Comparison of ENCODE assay signal across 17 mouse cellular contexts in genomic region chr6:145517002-145517401, GRCm38 (mm10).
DNase-seq lines count a peak whose midpoint lies in the region; ATAC-seq and TF ChIP-seq lines count a peak whose summit lies in the region.
"Had no signal": no experiment of that assay in that cellular context is flagged by ENCODE, and none has a peak within 500 bp of the region (broad histone marks: within the 10 kb centered on the region; RNA-seq: fewer than 3 reads in every experiment).

No protein-coding gene starts in this region.

- H3K4me3 ChIP-seq in hindbrain, embryonic 10.5 days, result no peak overlapping the region
- no peak overlapping the region for H3K4me3 ChIP-seq in hindbrain, postnatal 0 days (ENCODE audit: low read length)
- H3K4me3 ChIP-seq: heart, embryonic 13.5 days; liver, embryonic 13.5 days had no signal

- peaks cover 17% of the 10 kb centered on the region for H3K4me1 ChIP-seq in hindbrain, embryonic 10.5 days (replicated peaks)
- H3K4me1 ChIP-seq in hindbrain, postnatal 0 days (ENCODE audit: insufficient read depth, low read length), result no peaks in the 10 kb centered on the region
- H3K4me1 ChIP-seq: liver, embryonic 13.5 days had no signal

- H3K27ac ChIP-seq in hindbrain, embryonic 10.5 days, result no peak overlapping the region
- no peak overlapping the region for H3K27ac ChIP-seq in hindbrain, postnatal 0 days
- H3K27ac ChIP-seq: heart, embryonic 13.5 days; liver, embryonic 13.5 days had no signal

- no peaks in the 10 kb centered on the region for H3K36me3 ChIP-seq in hindbrain, embryonic 10.5 days
- H3K36me3 ChIP-seq in hindbrain, postnatal 0 days (ENCODE audit: insufficient read depth, low read length), result no peaks in the 10 kb centered on the region
- H3K36me3 ChIP-seq: heart, embryonic 13.5 days; liver, embryonic 13.5 days had no signal

- H3K9me3 ChIP-seq in hindbrain, embryonic 10.5 days, result peaks cover 6% of the 10 kb centered on the region
- H3K9me3 ChIP-seq in hindbrain, postnatal 0 days (ENCODE audit: low read length), result no peaks in the 10 kb centered on the region

- H3K4me2 ChIP-seq in hindbrain, postnatal 0 days (ENCODE audit: low read depth, low read length), result no peak overlapping the region
- H3K4me2 ChIP-seq: heart, embryonic 13.5 days; liver, embryonic 13.5 days had no signal

- TF ChIP-seq CTCF in hindbrain, postnatal 0 days (IDR thresholded peaks at IDR 0.05; ENCODE audit: low read depth), result no peak

- 41% methylated on average over 10 of the region's 10 CpGs for WGBS in hindbrain, embryonic 10.5 days
- 36% methylated on average over 10 of the region's 10 CpGs for WGBS in hindbrain, postnatal 0 days

- no peak overlapping the region for H3K9ac ChIP-seq in hindbrain, postnatal 0 days (replicated peaks; ENCODE audit: low read length)
- H3K9ac ChIP-seq: heart, embryonic 13.5 days; liver, embryonic 13.5 days had no signal

- DNase-seq in hindbrain, embryonic 10.5 days (ENCODE audit: low spot score), result peak; percentile 31
- no peak for DNase-seq in hindbrain, postnatal 0 days (ENCODE audit: low spot score)
- DNase-seq in retina, postnatal 1 day, result peak; percentile 15
- no peak for DNase-seq in retina, embryonic 14.5 days (ENCODE audit: low spot score)
- no peak for DNase-seq in gastrocnemius, postnatal 4 days (ENCODE audit: low spot score in 2 of 2)
- no peak for DNase-seq in adrenal gland, adult (ENCODE audit: inconsistent age in 2 of 2, low spot score in 1 of 2)
- DNase-seq: B cell, adult 2 months; cerebellum, adult 11 months; gastrocnemius, postnatal 36 days; kidney, adult 8-10 months; liver, embryonic 13.5 days; lung, postnatal 14 days; right cerebral cortex, postnatal 14 days had no signal

- no peak for ATAC-seq in hindbrain, postnatal 0 days
- ATAC-seq in megakaryocyte, adult 5-6 weeks (ENCODE audit: poor library complexity, severe bottlenecking), result peak; percentile 95
- ATAC-seq in neutrophil, adult 5-6 weeks (ENCODE audit: extremely low read depth, insufficient number of reproducible peaks, low FRiP score, poor library complexity, severe bottlenecking), result peak; percentile 79
- ATAC-seq: Patski had no signal

- no peaks in the 10 kb centered on the region for H3K27me3 ChIP-seq in hindbrain, embryonic 10.5 days (ENCODE audit: insufficient read depth, poor library complexity, severe bottlenecking)
- no peaks in the 10 kb centered on the region for H3K27me3 ChIP-seq in hindbrain, postnatal 0 days (ENCODE audit: insufficient read depth, low read length)
- H3K27me3 ChIP-seq: heart, embryonic 13.5 days; liver, embryonic 13.5 days; Patski had no signal

Comparison
In these comparisons a context has a peak if more than half of its experiments do, and no peak if none do; other contexts are left out.
1. DNase-seq: peak in hindbrain, embryonic 10.5 days (single experiment) and retina, postnatal 1 day (single experiment); none in hindbrain, postnatal 0 days (single experiment), retina, embryonic 14.5 days (single experiment), gastrocnemius, postnatal 4 days (0 of 2) and adrenal gland, adult (0 of 2).